Mouse (Mus musculus) C2C12 (cell line): ENCODE measurements around the gene Ipo11. TPM values are rescaled to one million over a fixed set of nuclear protein-coding genes. Genes with fewer than 3 reads are reported as not detected.

Experiments used
- H3K27me3 ChIP-seq: one replicate; pipeline ENCODE4 v1.6.1; 2011; ENCODE audit not compliant: control insufficient read depth, insufficient read depth, insufficient read length
- H3K36me3 ChIP-seq: one replicate; pipeline ENCODE4 v1.6.1; 2011; ENCODE audit not compliant: control insufficient read depth, insufficient read depth
- H3K4me3 ChIP-seq: one replicate; pipeline ENCODE4 v1.5.1; 2011; ENCODE audit warnings: mild to moderate bottlenecking, control low read depth; ENCODE audit not compliant: poor library complexity, insufficient read depth, severe bottlenecking
- H3K79me2 ChIP-seq: one replicate; pipeline ENCODE4 v1.6.1; 2011; ENCODE audit not compliant: control insufficient read depth, insufficient read depth
- H3K79me3 ChIP-seq: one replicate; pipeline ENCODE4 v1.6.1; 2011; ENCODE audit warnings: low read depth, control low read depth
- H3ac ChIP-seq: one replicate; pipeline ENCODE3; 2011; ENCODE audit warnings: low read depth; ENCODE audit not compliant: control insufficient read depth, insufficient read length
- CEBPB ChIP-seq: IDR thresholded peaks from one replicate; pipeline ENCODE4 v1.6.1; 2011; ENCODE audit warnings: low read depth, mild to moderate bottlenecking, control low read depth, moderate library complexity
- CTCF ChIP-seq: IDR thresholded peaks from one replicate; pipeline ENCODE4 v1.5.1; 2011; ENCODE audit not compliant: control insufficient read depth, insufficient read depth, insufficient read length
- FOSL1 ChIP-seq: IDR thresholded peaks from one replicate; pipeline ENCODE4 v1.8.0; 2011; ENCODE audit warnings: mild to moderate bottlenecking, low read length; ENCODE audit not compliant: poor library complexity, insufficient read depth, severe bottlenecking
- MAX ChIP-seq: IDR thresholded peaks from one replicate; pipeline ENCODE4 v1.6.1; 2011; ENCODE audit warnings: mild to moderate bottlenecking, control low read depth
- MYOD1 ChIP-seq: IDR thresholded peaks from one replicate; pipeline ENCODE4 v1.6.1; 2011; ENCODE audit warnings: low read depth; ENCODE audit not compliant: control insufficient read depth, insufficient read length
- MYOG ChIP-seq: IDR thresholded peaks from one replicate; pipeline ENCODE4 v1.6.1; 2011; ENCODE audit not compliant: control insufficient read depth, insufficient read length; ENCODE audit errors: extremely low read depth
- USF1 ChIP-seq: IDR thresholded peaks from one replicate; pipeline ENCODE4 v1.6.1; 2011; ENCODE audit warnings: low read depth, mild to moderate bottlenecking, control low read depth, moderate library complexity
- polyA plus RNA-seq: library from polyadenylated mRNA; unstranded; fragments of >200 nt; fragmentation: generic; extraction: Trizol; gene quantifications from one replicate; pipeline ENCODE4 v1.2.1, GENCODE M21; 2012; ENCODE audit warnings: missing spikeins

Gene Ipo11
- polyA plus RNA-seq, 1 experiment: 14.3 TPM

- TF ChIP-seq MYOD1 (no peak), FOSL1 (no peak), USF1 (no peak), MYOG (no peak), CTCF (no peak), CEBPB (no peak), MAX (no peak)
- H3K79me2 ChIP-seq: no peaks in the 10 kb centered on the region
- H3K36me3 ChIP-seq: no peaks in the 10 kb centered on the region
- no peak overlapping the region for H3K4me3 ChIP-seq
- no peak overlapping the region for H3ac ChIP-seq
- H3K79me3 ChIP-seq: no peaks in the 10 kb centered on the region
- no peaks in the 10 kb centered on the region for H3K27me3 ChIP-seq
These were observed 107.3 kb downstream of the Ipo11 start for GRCm38 (mm10) chr13:106829327-106829997.

DNA sequence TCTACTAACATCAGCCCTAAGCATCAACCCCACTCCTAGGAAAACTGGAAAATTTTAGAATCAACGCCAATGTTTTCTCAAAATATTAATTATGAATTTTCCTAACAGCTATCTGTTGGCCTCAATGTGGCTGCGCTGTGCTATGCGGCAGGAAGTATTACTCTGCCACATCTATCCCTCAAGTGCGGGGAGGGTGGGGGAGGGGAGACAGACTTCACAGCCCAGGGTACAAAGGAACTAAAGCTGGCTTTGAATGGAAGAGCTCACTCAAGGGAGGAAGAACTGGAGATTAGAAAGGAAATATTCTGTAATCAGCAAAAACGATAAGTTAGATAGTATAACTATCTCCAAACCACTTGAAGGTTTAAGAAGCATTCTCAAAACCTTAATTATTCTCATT lies 111.1 kb downstream of the Ipo11 start:
- Histone ChIP-seq H3K36me3 (peaks cover 7% of the 10 kb centered on the region), H3ac (no peak overlapping the region), H3K79me2 (no peaks in the 10 kb centered on the region), H3K4me3 (no peak overlapping the region), H3K79me3 (no peaks in the 10 kb centered on the region), H3K27me3 (no peaks in the 10 kb centered on the region)
- no peak for TF ChIP-seq MAX
- TF ChIP-seq USF1: no peak
- TF ChIP-seq MYOD1: no peak
- no peak for TF ChIP-seq CEBPB
- TF ChIP-seq CTCF: no peak
- no peak for TF ChIP-seq MYOG
- no peak for TF ChIP-seq FOSL1

DNA sequence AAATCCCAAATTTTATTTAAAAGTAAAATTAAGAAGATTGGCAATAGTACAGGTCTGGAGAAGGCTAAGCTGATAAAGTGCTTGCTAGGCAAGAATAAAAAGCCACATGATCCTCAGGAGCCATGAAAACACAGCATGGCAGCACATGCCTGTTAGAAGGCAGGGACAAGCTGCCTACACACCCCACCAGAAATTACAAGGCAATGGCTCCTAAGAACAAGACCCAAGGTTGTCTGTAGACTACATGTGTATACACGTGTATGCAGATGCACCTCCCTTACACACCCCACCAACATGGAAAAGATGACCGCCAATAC lies 112.9 kb downstream of the Ipo11 start:
- no peak for TF ChIP-seq CEBPB
- no peak for TF ChIP-seq USF1
- TF ChIP-seq MYOG: no peak
- no peak for TF ChIP-seq CTCF
- TF ChIP-seq MAX: no peak
- TF ChIP-seq FOSL1: no peak
- TF ChIP-seq MYOD1: no peak
- no peak overlapping the region for H3ac ChIP-seq
- no peak overlapping the region for H3K4me3 ChIP-seq
- H3K79me3 ChIP-seq: no peaks in the 10 kb centered on the region
- H3K79me2 ChIP-seq: no peaks in the 10 kb centered on the region
- peaks cover 7% of the 10 kb centered on the region for H3K36me3 ChIP-seq
- no peaks in the 10 kb centered on the region for H3K27me3 ChIP-seq

DNA sequence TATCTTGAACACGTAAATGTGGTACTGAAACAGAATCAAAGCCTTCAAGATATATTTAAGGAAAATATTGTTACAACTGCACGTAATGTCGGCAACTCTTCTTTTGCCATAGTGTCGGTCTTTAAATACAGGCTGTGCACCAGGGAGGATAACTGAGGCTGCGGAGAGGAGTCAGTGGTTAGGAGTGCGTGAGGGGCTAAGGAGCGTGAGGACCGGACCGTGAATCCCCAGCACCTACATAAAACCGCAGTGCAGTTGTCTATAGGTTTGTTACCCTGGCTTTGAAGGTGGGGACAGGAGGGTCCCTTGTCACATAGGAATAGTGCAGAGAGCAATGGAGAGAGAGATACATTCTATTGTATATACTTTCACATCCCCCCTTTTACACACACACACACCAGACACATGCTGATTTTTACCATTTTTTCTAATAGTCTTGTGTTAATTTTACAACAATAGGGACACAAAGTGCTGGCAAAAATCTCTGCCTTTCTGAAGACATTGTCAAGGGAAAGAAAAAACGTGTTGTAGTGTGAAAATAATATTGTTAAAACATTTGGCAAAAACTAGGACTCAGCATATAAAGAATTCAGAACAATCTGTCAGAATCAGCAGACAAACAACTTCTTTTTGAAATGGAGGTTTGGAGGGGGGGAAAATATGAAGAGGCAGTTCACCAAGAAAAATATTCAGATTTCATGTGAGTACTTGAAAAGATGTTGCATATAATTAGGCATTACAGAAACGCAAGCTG lies 113.5 kb downstream of the Ipo11 start:
- Histone ChIP-seq H3K4me3 (no peak overlapping the region), H3ac (no peak overlapping the region), H3K36me3 (peaks cover 7% of the 10 kb centered on the region), H3K79me3 (no peaks in the 10 kb centered on the region), H3K79me2 (no peaks in the 10 kb centered on the region), H3K27me3 (no peaks in the 10 kb centered on the region)
- TF ChIP-seq CEBPB: no peak
- TF ChIP-seq MYOG: no peak
- no peak for TF ChIP-seq MYOD1
- TF ChIP-seq CTCF: no peak
- TF ChIP-seq MAX: no peak
- no peak for TF ChIP-seq USF1
- no peak for TF ChIP-seq FOSL1

DNA sequence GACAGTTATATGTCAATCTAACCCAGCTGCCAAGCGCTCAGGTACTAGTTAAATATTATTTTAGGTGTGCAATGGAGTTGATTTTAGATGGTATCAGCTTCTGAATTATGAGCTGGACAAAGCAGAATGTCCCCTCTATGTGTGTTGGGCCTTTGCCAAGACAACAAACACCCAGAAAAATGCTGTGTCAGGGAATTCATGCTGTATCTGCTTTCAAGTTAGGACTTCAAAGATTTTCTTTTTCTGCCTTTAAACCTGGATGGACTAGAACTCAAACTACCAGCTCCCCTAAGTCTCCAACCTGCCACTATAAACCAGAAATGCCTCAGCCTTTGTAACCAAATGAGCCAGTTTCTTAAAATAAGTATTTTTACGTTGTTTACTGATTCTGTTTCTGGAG lies 116.6 kb downstream of the Ipo11 start:
- Histone ChIP-seq H3K4me3 (no peak overlapping the region), H3K79me3 (no peaks in the 10 kb centered on the region), H3K79me2 (no peaks in the 10 kb centered on the region), H3ac (no peak overlapping the region), H3K36me3 (peaks cover 7% of the 10 kb centered on the region), H3K27me3 (no peaks in the 10 kb centered on the region)
- TF ChIP-seq CTCF (no peak), CEBPB (no peak), MAX (no peak), USF1 (no peak), MYOD1 (no peak), FOSL1 (no peak), MYOG (no peak)

GRCm38 (mm10) chr13:106819749-106820148 lies 117.0 kb downstream of the Ipo11 start:
- peaks cover 7% of the 10 kb centered on the region for H3K36me3 ChIP-seq
- H3K79me3 ChIP-seq: no peaks in the 10 kb centered on the region
- no peaks in the 10 kb centered on the region for H3K27me3 ChIP-seq
- no peak overlapping the region for H3K4me3 ChIP-seq
- H3ac ChIP-seq: no peak overlapping the region
- no peaks in the 10 kb centered on the region for H3K79me2 ChIP-seq
- no peak for TF ChIP-seq USF1
- no peak for TF ChIP-seq CEBPB
- TF ChIP-seq CTCF: no peak
- TF ChIP-seq MYOG: no peak
- no peak for TF ChIP-seq MYOD1
- TF ChIP-seq MAX: no peak
- no peak for TF ChIP-seq FOSL1
